Mouse (Mus musculus) gonadal fat pad, adult 2 months (tissue): ENCODE data around the gene Gm19402. TPM values are rescaled to one million over a fixed set of nuclear protein-coding genes. Genes with fewer than 3 reads are reported as not detected.
A peak's percentile ranks its signal among the peaks of the same experiment; 100 is the strongest.
"Not testable (repeated sequence)": the region's sequence is repeated elsewhere in the genome, so short reads cannot be mapped to it uniquely, and the experiment has no call there.

ENCODE experiments used
- DNase-seq: peaks from one replicate; pipeline ENCODE4 v3.0.0-alpha.2; 2012; ENCODE audit warnings: low read depth
- polyA plus RNA-seq: library from polyadenylated mRNA; depleted of rRNA; stranded (reverse); fragments of >200 nt; gene quantifications from 2 replicates; pipeline ENCODE4 v1.2.3, GENCODE M21; 2012; rRNA removed

Gene Gm19402
- polyA plus RNA-seq = not detected in 2 replicates

GRCm38 (mm10) chr10:77690356-77690807 lies at the start of gene Gm19402:
Gm19402 (minus strand) TSS chr10:77690757.
- DNase-seq = not testable (repeated sequence)

DNA sequence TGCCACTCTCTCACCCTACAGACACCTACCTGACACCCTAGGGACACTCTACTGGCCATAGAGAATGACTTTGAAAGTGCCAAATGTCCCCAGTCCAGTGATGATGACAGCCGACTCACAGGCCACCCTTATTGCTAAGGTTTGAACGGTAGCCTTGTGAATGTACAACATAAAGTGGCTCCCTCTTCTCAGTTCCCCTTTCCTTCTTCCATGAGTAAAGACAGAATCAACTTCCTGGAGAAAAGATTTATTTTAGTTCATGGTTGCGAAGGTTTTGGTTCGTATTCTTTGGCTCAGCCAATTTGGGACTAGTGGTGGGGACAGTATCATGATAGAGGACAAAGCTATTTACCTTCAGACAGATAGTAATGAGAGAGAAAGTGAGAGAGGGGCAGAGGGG lies 48.4 kb upstream of the Gm19402 start:
- DNase-seq = no peak

DNA sequence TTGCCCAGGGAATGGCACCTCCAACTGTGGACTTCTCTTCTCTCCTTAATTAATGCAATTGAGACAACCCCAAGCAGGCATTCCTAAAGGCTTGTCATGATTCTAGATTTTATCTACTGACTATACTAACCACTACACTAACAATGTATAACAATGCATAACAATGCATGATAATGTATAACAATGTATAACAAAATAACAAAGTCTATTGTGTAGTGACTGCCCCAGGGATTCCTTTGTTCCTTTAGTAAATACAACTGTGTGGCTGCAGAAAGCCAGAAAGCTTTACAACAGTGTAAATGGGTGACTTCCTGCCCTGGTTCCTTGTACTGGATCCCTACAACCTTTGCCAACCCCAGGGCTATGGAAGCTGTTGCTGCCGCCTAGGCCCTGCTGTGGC lies 45.4 kb upstream of the Gm19402 start:
- DNase-seq = no peak

- DNase-seq = no peak
Observed at GRCm38 (mm10) chr10:77729241-77729640, 38.7 kb upstream of the Gm19402 start.

- DNase-seq = no peak
Observed at GRCm38 (mm10) chr10:77728280-77728679, 37.7 kb upstream of the Gm19402 start.

DNA sequence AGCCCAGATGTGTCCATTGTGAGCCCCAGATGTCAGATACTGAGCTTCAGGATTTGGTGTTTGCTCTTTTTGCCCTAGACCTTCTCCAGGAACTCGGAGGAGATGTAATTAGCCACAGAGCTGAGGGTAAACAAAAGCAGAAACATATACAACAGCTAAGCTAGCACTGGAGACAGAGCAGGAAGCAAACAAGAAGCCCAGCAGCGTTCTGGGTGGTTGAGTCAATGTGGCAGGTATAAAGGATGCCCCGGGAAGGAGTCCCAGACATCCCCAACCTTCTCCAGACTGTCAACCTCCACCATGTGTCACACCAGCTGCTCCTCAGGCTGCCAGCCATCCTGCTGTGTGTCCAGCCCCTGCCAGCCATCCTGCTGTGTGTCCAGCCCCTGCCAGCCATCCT lies 35.6 kb upstream of the Gm19402 start, which contains the start of gene Gm10100:
Gene Gm10100, plus strand, starts transcription at position 301 of the 400 bp plus-strand sequence.
- DNase-seq = no peak

DNA sequence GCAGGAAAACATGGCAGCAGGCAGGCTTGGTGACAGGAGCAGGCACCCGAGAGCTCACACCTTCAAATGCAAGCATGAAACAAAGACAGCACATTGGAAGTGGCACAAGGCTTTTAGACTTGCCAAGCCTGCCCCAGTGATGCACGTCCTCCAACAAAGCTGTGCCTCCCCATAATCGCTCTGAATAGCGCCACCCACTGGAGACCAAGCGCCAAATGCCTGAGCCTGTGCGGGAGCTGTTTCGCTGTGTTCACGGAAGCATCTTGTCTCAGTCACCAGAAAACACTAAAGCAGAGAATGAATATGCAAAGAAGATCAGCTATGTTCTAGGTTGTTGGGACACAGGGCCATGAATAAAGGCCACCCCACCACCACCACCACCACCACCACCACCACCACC lies 34.3 kb upstream of the Gm19402 start:
- no peak for DNase-seq

DNA sequence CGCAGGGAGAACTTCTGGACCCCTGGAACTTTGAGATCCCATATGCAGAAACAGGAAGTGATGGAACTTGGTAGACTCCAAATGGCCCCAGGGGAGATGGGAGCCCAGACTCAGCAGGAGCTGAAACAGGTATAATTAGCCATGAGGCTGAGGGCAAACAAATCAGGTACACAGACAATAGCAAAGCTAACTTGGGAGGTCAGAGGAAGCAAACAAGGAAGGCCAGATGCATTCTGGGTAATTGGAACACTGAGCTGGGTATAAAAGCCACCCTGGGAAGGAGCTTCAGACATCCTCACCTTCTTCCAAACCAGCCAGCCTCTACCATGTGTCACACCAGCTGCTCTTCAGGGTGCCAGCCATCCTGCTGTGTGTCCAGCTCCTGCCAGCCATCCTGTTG lies 29.7 kb upstream of the Gm19402 start, which contains the start of gene Krtap12-1:
Gene Krtap12-1, plus strand, starts transcription at position 301 of the 400 bp plus-strand sequence.
- DNase-seq = not testable (repeated sequence)

- DNase-seq = no peak
Observed at GRCm38 (mm10) chr10:77715507-77715906, 24.9 kb upstream of the Gm19402 start, which contains the start of gene Gm10142. Gm10142 (plus strand) TSS chr10:77715807.

DNA sequence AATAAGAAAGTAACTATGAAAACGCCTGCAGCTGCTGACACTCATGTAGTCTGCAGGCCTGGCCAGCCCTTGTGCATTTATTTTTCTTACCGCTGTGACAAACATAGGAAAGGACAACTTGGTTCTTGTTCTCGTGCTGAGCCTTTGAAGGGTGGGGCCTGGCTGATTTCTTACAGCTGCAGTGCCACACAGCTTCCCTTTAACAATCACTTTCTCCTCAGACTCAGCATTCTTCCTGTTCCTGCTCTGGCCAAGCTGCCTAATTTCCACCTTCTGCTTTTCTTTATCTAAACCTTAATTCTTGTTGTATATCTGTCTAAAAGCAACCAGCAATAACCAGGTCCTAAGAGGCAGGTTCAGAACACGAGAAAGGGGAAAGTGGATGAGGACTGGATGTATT lies 23.2 kb upstream of the Gm19402 start:
- DNase-seq = no peak

DNA sequence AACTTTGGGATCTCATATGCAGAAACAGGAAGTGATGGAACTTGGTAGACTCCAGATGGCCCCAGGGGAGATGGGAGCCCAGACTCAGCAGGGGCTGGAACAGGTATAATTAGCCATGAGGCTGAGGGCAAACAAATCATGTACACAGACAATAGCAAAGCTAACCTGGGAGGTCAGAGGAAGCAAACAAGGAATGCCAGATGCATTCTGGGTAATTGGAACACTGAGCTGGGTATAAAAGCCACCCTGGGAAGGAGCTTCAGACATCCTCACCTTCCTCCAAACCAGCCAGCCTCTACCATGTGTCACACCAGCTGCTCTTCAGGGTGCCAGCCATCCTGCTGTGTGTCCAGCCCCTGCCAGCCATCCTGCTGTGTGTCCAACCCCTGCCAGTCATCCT lies 20.6 kb upstream of the Gm19402 start, which contains the start of gene Gm10024:
Gene Gm10024, plus strand, starts transcription at position 301 of the 400 bp plus-strand sequence.
- not testable (repeated sequence) for DNase-seq

DNA sequence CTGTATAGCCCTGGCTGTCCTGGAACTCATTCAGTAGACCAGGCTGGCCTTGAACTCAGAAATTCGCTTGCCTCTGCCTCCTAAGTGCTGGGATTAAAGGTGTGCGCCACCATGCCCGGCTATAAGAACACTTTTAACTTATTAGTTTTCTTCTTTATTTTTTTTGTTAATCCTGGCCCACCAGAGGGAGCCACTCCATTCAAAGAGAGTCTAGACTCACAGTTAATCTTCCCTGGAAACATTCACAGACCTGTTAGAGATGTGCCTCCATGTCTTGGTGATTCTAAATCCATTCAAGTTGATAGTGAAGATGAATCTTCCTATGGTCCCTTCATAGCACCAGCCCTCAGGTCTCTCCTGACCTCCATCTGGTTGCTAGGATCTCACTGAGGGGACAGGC lies 19.3 kb upstream of the Gm19402 start:
- DNase-seq = no peak

DNA sequence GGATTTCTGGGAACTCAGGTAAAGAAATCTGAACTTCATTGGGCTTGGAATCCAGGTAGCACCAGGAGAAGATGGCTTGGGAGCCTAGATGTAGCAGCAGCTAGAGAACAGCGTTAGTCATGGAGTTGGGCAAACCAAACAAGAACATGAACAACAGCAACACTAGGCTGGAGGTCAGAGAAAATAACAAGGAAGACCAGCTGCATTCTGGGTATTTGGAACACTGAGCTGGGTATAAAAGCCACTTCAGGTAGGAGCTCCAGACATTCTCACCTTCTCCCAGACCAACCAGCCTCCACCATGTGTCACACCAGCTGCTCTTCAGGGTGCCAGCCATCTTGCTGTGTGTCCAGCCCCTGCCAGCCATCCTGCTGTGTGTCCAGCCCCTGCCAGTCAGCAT lies 15.8 kb upstream of the Gm19402 start, which contains the start of gene Gm10272:
Gene Gm10272, plus strand, starts transcription at position 301 of the 400 bp plus-strand sequence.
- no peak for DNase-seq

GRCm38 (mm10) chr10:77697133-77697532 lies 6.6 kb upstream of the Gm19402 start, which contains the start of gene Gm9508:
Gm9508 (minus strand) TSS chr10:77697233.
- no peak for DNase-seq

GRCm38 (mm10) chr10:77687021-77687420 lies 3.5 kb downstream of the Gm19402 start:
- peak; percentile 49 for DNase-seq

- DNase-seq = peak; percentile 45
Observed at GRCm38 (mm10) chr10:77685895-77686664, 4.5 kb downstream of the Gm19402 start, which contains the start of gene Tspear. Tspear (plus strand) TSS chr10:77686569.

DNA sequence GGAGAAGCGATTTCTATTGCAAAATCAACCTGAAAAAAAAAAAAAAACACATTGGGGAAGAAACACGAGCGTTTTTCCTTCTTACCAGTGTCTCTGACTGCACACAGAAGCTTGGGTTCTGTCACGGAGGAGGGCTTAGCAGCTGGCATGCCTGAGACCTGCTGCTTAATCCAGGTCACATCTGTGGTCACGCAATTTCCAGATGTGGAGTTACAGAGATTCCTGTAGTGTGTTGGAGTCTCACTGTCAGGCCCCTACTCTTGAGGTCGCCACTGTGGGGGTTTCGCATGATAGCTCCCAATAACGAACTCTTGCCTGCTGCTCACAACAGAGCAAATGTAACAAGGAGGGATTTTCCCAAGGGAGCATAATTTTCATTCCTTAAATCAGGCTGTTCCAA lies 6.4 kb downstream of the Gm19402 start:
- DNase-seq = no peak

DNA sequence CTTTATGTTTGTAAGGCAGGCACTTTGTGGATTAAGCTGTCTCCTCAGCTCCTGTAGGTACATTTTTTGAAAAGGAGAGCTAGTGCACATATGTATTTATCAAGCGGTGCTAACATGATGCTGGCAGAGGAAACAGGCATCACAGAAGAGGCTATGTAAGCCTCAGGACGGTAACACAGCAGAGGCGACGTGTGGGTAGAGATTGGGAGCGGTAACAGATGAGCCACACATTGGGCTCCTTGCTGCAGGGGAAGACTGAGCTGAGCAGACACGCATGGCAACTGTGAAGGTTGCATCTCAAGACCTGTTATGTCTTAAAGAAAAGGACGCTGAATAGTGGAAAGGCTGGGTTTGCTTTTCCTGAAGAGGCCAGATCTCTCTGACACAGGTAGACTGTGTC lies 7.6 kb downstream of the Gm19402 start:
- DNase-seq = no peak

GRCm38 (mm10) chr10:77677562-77677961 lies 13.0 kb downstream of the Gm19402 start:
- no peak for DNase-seq

DNA sequence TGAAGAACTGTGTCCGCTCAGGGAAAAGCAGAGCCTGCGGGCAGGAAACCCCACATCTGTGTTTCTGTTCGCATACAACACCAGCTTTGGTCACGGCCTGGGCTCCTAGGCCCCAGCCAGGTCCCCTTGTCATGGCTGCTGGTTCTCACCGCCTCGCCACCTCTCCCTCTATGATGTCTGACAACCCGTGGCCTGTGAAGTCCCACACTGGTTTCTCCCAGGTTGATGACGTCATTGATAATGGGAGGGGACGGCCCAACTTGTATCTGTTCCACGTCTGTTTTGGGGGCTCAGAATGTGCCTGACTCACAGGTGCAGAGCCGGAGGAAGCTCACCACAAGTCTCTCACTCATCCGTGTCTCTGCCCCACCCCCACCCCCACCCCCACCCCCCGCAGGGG lies 16.8 kb downstream of the Gm19402 start:
- DNase-seq = no peak

- DNase-seq = no peak
Observed at GRCm38 (mm10) chr10:77671519-77671918, 19.0 kb downstream of the Gm19402 start.

GRCm38 (mm10) chr10:77670710-77671109 lies 19.8 kb downstream of the Gm19402 start:
- DNase-seq = no peak

GRCm38 (mm10) chr10:77667402-77667801 lies 23.2 kb downstream of the Gm19402 start:
- no peak for DNase-seq
